Mouse (Mus musculus) testis, adult 2 months (tissue): ENCODE data around the gene Cbr2.

Experiments
- CTCF ChIP-seq: fragments of 200-500 bp; IDR thresholded peaks from 2 replicates; pipeline ENCODE4 v1.5.1; 2012; ENCODE audit warnings: low read depth, mild to moderate bottlenecking, inconsistent platforms, low read length, moderate library complexity; ENCODE audit not compliant: control insufficient read depth, insufficient read depth, insufficient replicate concordance
- POLR2A ChIP-seq: fragments of 200-500 bp; IDR thresholded peaks from 2 replicates; pipeline ENCODE4 v1.6.1; 2012; ENCODE audit warnings: low read depth, mild to moderate bottlenecking, inconsistent platforms, low read length, moderate library complexity; ENCODE audit not compliant: control insufficient read depth

DNA sequence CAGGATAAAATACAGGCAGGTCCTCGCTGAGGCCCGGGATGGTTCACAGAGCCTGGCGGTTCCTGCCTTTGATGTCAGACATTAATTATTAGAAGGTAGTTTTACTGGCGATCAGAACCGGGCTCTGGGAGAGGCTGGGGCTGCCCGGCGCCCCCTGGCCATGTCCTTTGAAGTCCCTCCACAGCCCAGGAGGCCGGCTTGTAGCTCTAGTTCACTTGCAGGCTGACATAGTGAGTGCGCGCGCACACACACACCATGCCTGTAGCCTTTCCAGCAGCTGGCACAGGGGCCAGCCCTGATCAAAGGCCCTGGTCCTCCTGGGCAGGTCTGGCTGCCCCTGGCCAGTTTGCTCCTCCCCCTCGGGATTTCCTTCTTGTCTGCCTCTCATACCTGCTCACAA, 36.3 kb downstream of the Cbr2 start:
- TF ChIP-seq CTCF (no peak), POLR2A (no peak)
